Mouse (Mus musculus) lung, embryonic 16.5 days (tissue): ENCODE measurements at regions not wholly inside any gene's neighbourhood (a gene's known extent, or its start where the extent isn't known, plus 50 kb on each side); places are given as distances from the start of the nearest gene placed in this dataset.
A peak's percentile ranks its signal among the peaks of the same experiment; 100 is the strongest.

Source experiments
- ATAC-seq: fragments of 200-750 bp; cut with Nextera tagmentation; 2 replicates; pipeline ENCODE4 v1.8.0; 2017; ENCODE audit warnings: low read depth, mild to moderate bottlenecking, moderate library complexity
- H3K27ac ChIP-seq: fragments of 300-500 bp; sonication (generic); 2 replicates; pipeline ENCODE4 v1.5.1; 2014; ENCODE audit warnings: mild to moderate bottlenecking, control low read depth, low read length
- H3K27me3 ChIP-seq: fragments of 300-500 bp; sonication (generic); 2 replicates; pipeline ENCODE4 v1.6.1; 2014; ENCODE audit warnings: low read depth, low read length, mixed read lengths; ENCODE audit not compliant: control insufficient read depth, insufficient read depth
- H3K36me3 ChIP-seq: fragments of 300-500 bp; sonication (generic); 2 replicates; pipeline ENCODE4 v1.6.1; 2014; ENCODE audit warnings: low read length; ENCODE audit not compliant: control insufficient read depth, insufficient read depth
- H3K4me1 ChIP-seq: fragments of 300-500 bp; sonication (generic); replicated peaks from 2 replicates; pipeline ENCODE4 v1.6.1; 2014; ENCODE audit warnings: low read length, mixed read lengths; ENCODE audit not compliant: control insufficient read depth, insufficient read depth
- H3K4me2 ChIP-seq: fragments of 300-500 bp; sonication (generic); 2 replicates; pipeline ENCODE4 v1.6.1; 2014; ENCODE audit warnings: low read depth, low read length, control low read depth
- H3K4me3 ChIP-seq: fragments of 300-500 bp; sonication (generic); 2 replicates; pipeline ENCODE4 v1.5.1; 2014; ENCODE audit warnings: mild to moderate bottlenecking, low read length, control low read depth
- H3K9ac ChIP-seq: fragments of 300-500 bp; sonication (generic); 2 replicates; pipeline ENCODE4 v1.6.1; 2014; ENCODE audit warnings: low read length, control low read depth
- H3K9me3 ChIP-seq: fragments of 300-500 bp; sonication (generic); 2 replicates; pipeline ENCODE4 v1.6.1; 2016; ENCODE audit warnings: low read length; ENCODE audit not compliant: control insufficient read depth
- WGBS: fragments of 180-500 bp; shearing (Covaris S2); extraction: QIAGEN DNeasy Blood & Tissue Kit; methylation state at CpG from one replicate; pipeline ENCODE4 v1.1.7; 2014; 5-methylcytosine and 5-hydroxymethylcytosine counted together

- no peaks in the 10 kb centered on the region for H3K27me3 ChIP-seq
- H3K9ac ChIP-seq = no peak overlapping the region
- no peak overlapping the region for H3K4me2 ChIP-seq
- ATAC-seq = no peak
- WGBS = 57% methylated on average over 4 of the region's 4 CpGs
- 0 out of 2 replicates have a peak overlapping the region, but pooled peaks have one; percentile 3 for H3K27ac ChIP-seq
- no peaks in the 10 kb centered on the region for H3K9me3 ChIP-seq
- no peak overlapping the region for H3K4me3 ChIP-seq
- peaks cover 20% of the 10 kb centered on the region for H3K4me1 ChIP-seq
- H3K36me3 ChIP-seq = no peaks in the 10 kb centered on the region
Observed at GRCm38 (mm10) chr7:129742657-129743056, 151.0 kb downstream of the Wdr11 start.

DNA sequence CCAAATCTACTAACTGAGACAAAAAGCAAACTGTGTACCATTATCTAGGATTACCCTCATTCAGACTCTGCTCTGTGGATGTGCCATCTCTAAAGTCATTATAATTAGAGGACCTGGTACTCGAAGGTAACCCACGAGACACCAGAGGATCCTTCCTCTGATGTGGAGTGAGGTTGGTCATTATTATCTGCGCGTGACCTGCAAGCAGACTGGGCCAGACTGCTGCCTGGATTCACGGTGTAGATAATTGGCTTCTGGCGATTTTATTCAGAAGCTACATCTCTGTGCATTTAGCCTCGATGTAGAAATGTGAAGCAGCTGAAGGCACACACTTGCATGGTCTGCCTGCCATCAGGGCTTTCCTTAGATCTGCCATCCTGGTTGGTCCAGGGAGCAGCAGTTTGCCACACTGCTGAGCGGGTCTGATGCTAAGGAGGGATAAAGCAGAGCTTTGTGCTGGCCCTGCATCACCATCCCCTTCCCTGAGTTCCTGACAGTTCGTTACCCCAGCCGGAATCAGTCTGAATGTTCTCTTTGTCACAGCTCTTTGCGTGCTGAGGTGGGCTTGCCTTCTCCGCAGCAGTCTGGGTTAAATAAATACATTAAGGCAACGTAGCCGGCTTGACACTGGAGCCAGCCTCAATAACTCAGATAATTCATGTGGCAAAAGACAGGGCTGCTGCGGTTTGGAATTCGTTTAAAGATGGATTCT, 152.4 kb downstream of the Wdr11 start:
- no peaks in the 10 kb centered on the region; the same call in 1 of the 2 replicates for H3K9me3 ChIP-seq
- no peak overlapping the region for H3K4me2 ChIP-seq
- peaks cover 20% of the 10 kb centered on the region for H3K4me1 ChIP-seq
- no peaks in the 10 kb centered on the region for H3K27me3 ChIP-seq
- H3K4me3 ChIP-seq = no peak overlapping the region
- WGBS = 36% methylated on average over 16 of the region's 16 CpGs
- no peak for ATAC-seq
- H3K36me3 ChIP-seq = no peaks in the 10 kb centered on the region
- peak overlapping the region; percentile 32 for H3K27ac ChIP-seq
- peak overlapping the region; percentile 31; the same call in 1 of the 2 replicates for H3K9ac ChIP-seq

GRCm38 (mm10) chr7:129746639-129747038, 155.0 kb downstream of the Wdr11 start:
- Histone ChIP-seq H3K4me3 (no peak overlapping the region), H3K9me3 (no peaks in the 10 kb centered on the region; the same call in 1 of the 2 replicates), H3K27me3 (no peaks in the 10 kb centered on the region), H3K4me2 (no peak overlapping the region), H3K9ac (no peak overlapping the region), H3K27ac (peak overlapping the region; percentile 66), H3K4me1 (peaks cover 25% of the 10 kb centered on the region), H3K36me3 (no peaks in the 10 kb centered on the region)
- peak; percentile 75 for ATAC-seq
- WGBS = 31% methylated on average over 5 of the region's 5 CpGs

DNA sequence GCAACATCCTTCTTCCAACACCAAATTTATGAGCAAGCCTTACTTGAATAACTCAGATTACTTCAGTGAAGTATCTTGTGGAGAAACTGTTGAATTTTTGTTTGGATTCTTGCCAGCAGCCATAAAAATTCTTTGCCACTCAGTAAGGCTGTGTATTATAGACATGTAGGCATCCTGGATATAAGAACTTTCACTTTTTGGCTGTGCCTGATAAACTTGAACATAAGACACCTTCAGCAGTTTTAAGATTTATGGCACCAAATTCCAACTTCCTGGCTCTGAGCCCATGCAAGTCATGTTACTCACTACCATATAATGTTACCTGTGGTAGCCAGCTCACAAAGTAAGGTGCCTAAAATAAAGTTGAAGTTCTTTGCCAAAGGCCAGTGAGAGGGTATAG, 159.3 kb downstream of the Wdr11 start:
- no peaks in the 10 kb centered on the region; the same call in 1 of the 2 replicates for H3K9me3 ChIP-seq

DNA sequence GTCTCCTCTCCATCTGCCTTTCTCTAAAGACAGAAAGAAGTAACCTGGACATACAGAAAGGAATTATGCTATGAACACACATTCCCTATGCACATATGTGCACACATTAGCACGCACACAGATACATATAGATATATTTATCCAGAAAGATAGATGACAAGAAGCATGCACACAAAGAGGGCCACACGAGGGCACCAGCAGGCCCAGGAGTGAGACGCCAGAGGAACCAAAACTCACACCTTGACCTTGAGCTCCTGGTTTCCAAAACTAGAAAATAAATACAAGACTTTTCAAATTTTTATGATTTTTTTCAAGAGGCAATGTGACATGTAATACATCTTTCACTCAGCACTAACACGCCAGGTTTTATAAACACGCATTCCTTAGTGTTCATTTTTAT, 163.1 kb downstream of the Wdr11 start:
- Histone ChIP-seq H3K27me3 (no peaks in the 10 kb centered on the region), H3K27ac (no peak overlapping the region), H3K36me3 (no peaks in the 10 kb centered on the region), H3K4me1 (peaks cover 17% of the 10 kb centered on the region), H3K9me3 (peaks cover 4% of the 10 kb centered on the region; the same call in 1 of the 2 replicates), H3K4me2 (no peak overlapping the region), H3K4me3 (no peak overlapping the region), H3K9ac (no peak overlapping the region)
- ATAC-seq = no peak
- 56% methylated on average over 5 of the region's 5 CpGs for WGBS

More for the DNA sequence above, 159.3 kb downstream of the Wdr11 start:
- Histone ChIP-seq H3K4me3 (no peak overlapping the region), H3K4me1 (peaks cover 16% of the 10 kb centered on the region), H3K27me3 (no peaks in the 10 kb centered on the region), H3K9ac (no peak overlapping the region), H3K36me3 (no peaks in the 10 kb centered on the region), H3K4me2 (no peak overlapping the region), H3K27ac (peak overlapping the region; percentile 22; the same call in 1 of the 2 replicates)
- no peak for ATAC-seq

GRCm38 (mm10) chr7:129756138-129756537, 164.5 kb downstream of the Wdr11 start:
- Histone ChIP-seq H3K27ac (peak overlapping the region; percentile 87), H3K4me2 (no peak overlapping the region), H3K4me3 (no peak overlapping the region), H3K9me3 (peaks cover 4% of the 10 kb centered on the region; the same call in 1 of the 2 replicates), H3K9ac (no peak overlapping the region), H3K27me3 (no peaks in the 10 kb centered on the region), H3K36me3 (no peaks in the 10 kb centered on the region), H3K4me1 (peaks cover 12% of the 10 kb centered on the region)
- 29% methylated on average over 6 of the region's 6 CpGs for WGBS
- ATAC-seq = peak; percentile 89

- H3K36me3 ChIP-seq = no peaks in the 10 kb centered on the region
- H3K27ac ChIP-seq = peak overlapping the region; percentile 42; the same call in 1 of the 2 replicates
- H3K9ac ChIP-seq = no peak overlapping the region
- no peaks in the 10 kb centered on the region for H3K27me3 ChIP-seq
- peaks cover 4% of the 10 kb centered on the region; the same call in 1 of the 2 replicates for H3K9me3 ChIP-seq
- WGBS = 79% methylated on average over 4 of the region's 4 CpGs
- no peak for ATAC-seq
- H3K4me1 ChIP-seq = peaks cover 21% of the 10 kb centered on the region
- no peak overlapping the region for H3K4me3 ChIP-seq
- H3K4me2 ChIP-seq = no peak overlapping the region
Observed at GRCm38 (mm10) chr7:129759848-129760247, 168.2 kb downstream of the Wdr11 start.

- no peak for ATAC-seq
- Histone ChIP-seq H3K27ac (peak overlapping the region; percentile 42), H3K4me3 (no peak overlapping the region), H3K36me3 (no peaks in the 10 kb centered on the region), H3K9ac (no peak overlapping the region), H3K27me3 (no peaks in the 10 kb centered on the region), H3K9me3 (peaks cover 4% of the 10 kb centered on the region; the same call in 1 of the 2 replicates), H3K4me1 (peaks cover 21% of the 10 kb centered on the region), H3K4me2 (no peak overlapping the region)
- 79% methylated on average over 2 of the region's 2 CpGs for WGBS
Observed at GRCm38 (mm10) chr7:129760386-129760785, 168.7 kb downstream of the Wdr11 start.

DNA sequence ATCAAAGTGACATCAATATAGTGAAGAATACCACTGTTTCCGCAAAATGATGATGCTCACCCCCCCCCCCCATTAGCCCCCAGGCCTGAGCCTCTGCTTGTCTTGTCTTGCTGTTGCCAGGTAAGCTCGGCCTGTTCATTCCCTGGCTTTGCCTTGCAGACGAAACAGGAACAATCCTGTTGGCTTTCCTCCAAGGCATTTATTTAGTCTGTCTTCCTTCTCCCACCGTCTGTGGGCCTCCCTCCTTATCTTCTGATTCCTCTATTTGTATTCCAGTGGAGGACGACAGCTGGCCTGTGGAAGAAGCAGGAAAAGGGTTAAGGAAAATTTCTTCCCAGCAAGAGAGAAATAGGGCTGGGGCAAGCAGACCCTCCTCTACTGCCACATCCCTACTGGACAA, 172.1 kb downstream of the Wdr11 start:
- no peaks in the 10 kb centered on the region for H3K9me3 ChIP-seq
- no peaks in the 10 kb centered on the region for H3K36me3 ChIP-seq
- no peaks in the 10 kb centered on the region for H3K27me3 ChIP-seq
- H3K4me1 ChIP-seq = peaks cover 9% of the 10 kb centered on the region
- no peak overlapping the region for H3K9ac ChIP-seq
- no peak overlapping the region for H3K4me3 ChIP-seq
- peak overlapping the region; percentile 51 for H3K27ac ChIP-seq
- ATAC-seq = no peak; the same call in 1 of the 2 replicates
- H3K4me2 ChIP-seq = no peak overlapping the region
- 16% methylated on average over 5 of the region's 5 CpGs for WGBS
